Mouse (Mus musculus) hindbrain, embryonic 11.5 days (tissue): ENCODE data around the gene Llgl2. TPM values are rescaled to one million over a fixed set of nuclear protein-coding genes. Genes with fewer than 3 reads are reported as not detected.

ENCODE experiments used
- ATAC-seq: fragments of 200-750 bp; cut with Nextera tagmentation; 2 replicates; pipeline ENCODE4 v1.8.0; 2017; ENCODE audit warnings: mild to moderate bottlenecking, moderate TSS enrichment, moderate library complexity; ENCODE audit not compliant: low FRiP score
- DNase-seq: peaks from one replicate; pipeline ENCODE4 v3.0.0-alpha.2; 2015; ENCODE audit warnings: low spot score
- H3K27ac ChIP-seq: fragments of 300-500 bp; sonication (generic); 2 replicates; pipeline ENCODE4 v1.5.1; 2014; ENCODE audit warnings: mild to moderate bottlenecking, low read depth, low read length
- H3K27me3 ChIP-seq: fragments of 300-500 bp; sonication (generic); 2 replicates; pipeline ENCODE4 v1.6.1; 2014; ENCODE audit warnings: mild to moderate bottlenecking, low read length, moderate library complexity, mixed read lengths; ENCODE audit not compliant: control insufficient read depth, insufficient read depth
- H3K36me3 ChIP-seq: fragments of 300-500 bp; sonication (generic); 2 replicates; pipeline ENCODE4 v1.6.1; 2014; ENCODE audit warnings: mild to moderate bottlenecking, low read length, moderate library complexity, mixed read lengths; ENCODE audit not compliant: control insufficient read depth, insufficient read depth
- H3K4me1 ChIP-seq: fragments of 300-500 bp; sonication (generic); replicated peaks from 2 replicates; pipeline ENCODE4 v1.6.1; 2014; ENCODE audit warnings: low read length, mixed read lengths; ENCODE audit not compliant: control insufficient read depth, insufficient read depth
- H3K4me2 ChIP-seq: fragments of 300-500 bp; sonication (generic); replicated peaks from 2 replicates; pipeline ENCODE4 v1.6.1; 2014; ENCODE audit warnings: mild to moderate bottlenecking, low read depth, low read length
- H3K4me3 ChIP-seq: fragments of 300-500 bp; sonication (generic); 2 replicates; pipeline ENCODE4 v1.5.1; 2014; ENCODE audit warnings: low read depth, low read length
- H3K9ac ChIP-seq: fragments of 300-500 bp; sonication (generic); 2 replicates; pipeline ENCODE4 v1.6.1; 2014; ENCODE audit warnings: low read depth, low read length
- H3K9me3 ChIP-seq: fragments of 300-500 bp; sonication (generic); 2 replicates; pipeline ENCODE4 v1.6.1; 2016; ENCODE audit warnings: low read length; ENCODE audit not compliant: control insufficient read depth
- WGBS: fragments of 180-500 bp; shearing (Covaris S2); extraction: QIAGEN DNeasy Blood & Tissue Kit; methylation state at CpG from one replicate; pipeline ENCODE4 v1.1.7; 2014; 5-methylcytosine and 5-hydroxymethylcytosine counted together
- polyA plus RNA-seq: library from polyadenylated mRNA; unstranded; fragments of >200 nt; fragmentation: Nextera tagmentation; extraction: Ambion mirVana; gene quantifications from 2 replicates; pipeline ENCODE4 v1.2.1, GENCODE M21; 2014

Gene Llgl2
- polyA plus RNA-seq, 1 experiment from 2014 or later = 3.8 TPM

- 3% methylated on average over 28 of the region's 28 CpGs for WGBS
- peak overlapping the region; percentile 54; the same call in 1 of the 2 replicates for H3K27ac ChIP-seq
- H3K36me3 ChIP-seq = 0 out of 2 replicates have a peak, but pooled peaks cover 3% of the 10 kb centered on the region
- ATAC-seq = peak; percentile 49
- peaks cover 13% of the 10 kb centered on the region for H3K4me1 ChIP-seq
- no peaks in the 10 kb centered on the region for H3K27me3 ChIP-seq
- peak overlapping the region; percentile 62 for H3K9ac ChIP-seq
- no peaks in the 10 kb centered on the region for H3K9me3 ChIP-seq
- DNase-seq = no peak
- peak overlapping the region; percentile 90 for H3K4me3 ChIP-seq
- H3K4me2 ChIP-seq = peak overlapping the region; percentile 67
These were observed 11.1 kb upstream of the Llgl2 start for GRCm38 (mm10) chr11:115812533-115813420.

GRCm38 (mm10) chr11:115813507-115814296, 10.1 kb upstream of the Llgl2 start, which contains the start of gene Caskin2:
Caskin2 (minus strand) TSS chr11:115813639.
- ATAC-seq (peak; percentile 93), DNase-seq (peak; percentile 98)
- Histone ChIP-seq H3K9me3 (no peaks in the 10 kb centered on the region), H3K36me3 (0 out of 2 replicates have a peak, but pooled peaks cover 3% of the 10 kb centered on the region), H3K27me3 (no peaks in the 10 kb centered on the region), H3K9ac (peak within 1 kb of the TSS; percentile 84), H3K4me1 (peaks cover 11% of the 10 kb centered on the region), H3K27ac (peak within 1 kb of the TSS; percentile 54; the same call in 1 of the 2 replicates), H3K4me3 (peak within 1 kb of the TSS; percentile 90), H3K4me2 (peak within 1 kb of the TSS; percentile 67)
- under 1% methylated on average over 43 of the region's 44 CpGs for WGBS

GRCm38 (mm10) chr11:115814605-115815450, 9.0 kb upstream of the Llgl2 start, which contains the start of gene Tsen54:
Tsen54 (plus strand) TSS chr11:115814724.
- ATAC-seq (peak; percentile 57), DNase-seq (peak; percentile 92)
- Histone ChIP-seq H3K4me1 (peaks cover 11% of the 10 kb centered on the region), H3K36me3 (0 out of 2 replicates have a peak, but pooled peaks cover 3% of the 10 kb centered on the region), H3K9me3 (no peaks in the 10 kb centered on the region), H3K9ac (peak within 1 kb of the TSS; percentile 84), H3K27me3 (no peaks in the 10 kb centered on the region), H3K4me2 (peak within 1 kb of the TSS; percentile 67), H3K27ac (peak within 1 kb of the TSS; percentile 56), H3K4me3 (peak within 1 kb of the TSS; percentile 90)
- WGBS = 2% methylated on average over 78 of the region's 84 CpGs

GRCm38 (mm10) chr11:115817331-115817730, 6.5 kb upstream of the Llgl2 start:
- Histone ChIP-seq H3K27me3 (0 out of 2 replicates have a peak, but pooled peaks cover 2% of the 10 kb centered on the region), H3K9ac (no peak overlapping the region), H3K27ac (no peak overlapping the region), H3K36me3 (no peaks in the 10 kb centered on the region), H3K4me3 (no peak overlapping the region), H3K4me1 (peaks cover 2% of the 10 kb centered on the region; the same call in 1 of the 2 replicates), H3K4me2 (no peak overlapping the region), H3K9me3 (no peaks in the 10 kb centered on the region)
- 88% methylated on average over 5 of the region's 5 CpGs for WGBS
- DNase-seq (no peak), ATAC-seq (no peak)

DNA sequence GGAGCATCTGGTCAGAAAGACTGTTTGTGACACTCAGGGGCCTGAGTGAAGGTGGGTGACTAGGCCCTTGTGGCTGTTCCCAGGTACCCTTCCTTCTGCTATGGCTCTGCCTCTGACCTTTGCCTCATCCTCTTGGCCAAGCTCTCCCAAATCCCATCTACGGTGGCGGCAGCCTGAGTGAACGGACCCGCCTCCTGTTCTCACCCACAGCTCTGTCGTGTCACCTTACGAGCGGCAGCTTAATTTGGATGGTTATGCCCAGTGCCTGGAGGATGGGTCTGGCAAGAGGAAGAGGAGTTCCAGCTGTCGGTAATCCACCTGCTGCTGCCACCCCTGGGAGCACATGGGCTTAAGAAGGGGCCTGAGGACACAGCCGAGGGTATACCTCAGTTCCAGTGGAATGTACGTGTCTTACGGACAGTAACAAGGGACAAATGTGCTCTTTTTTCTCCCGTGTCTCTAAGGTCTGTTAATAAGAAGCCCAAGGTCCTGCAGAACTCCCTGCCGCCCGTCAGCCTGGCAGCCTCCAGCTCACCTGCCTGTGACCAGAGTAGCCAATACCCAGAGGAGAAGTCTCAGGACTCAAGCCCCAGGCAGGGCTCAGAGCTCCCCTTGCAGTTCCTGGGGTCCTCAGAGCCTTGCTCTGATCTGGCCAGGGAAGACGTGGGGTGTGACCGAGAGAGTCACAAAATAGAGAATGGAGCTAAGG, 3.8 kb upstream of the Llgl2 start:
- H3K27me3 ChIP-seq = peaks cover 14% of the 10 kb centered on the region
- ATAC-seq (no peak), DNase-seq (no peak)
- H3K27ac ChIP-seq = no peak overlapping the region
- 92% methylated on average over 16 of the region's 16 CpGs for WGBS
- no peak overlapping the region for H3K9ac ChIP-seq
- no peaks in the 10 kb centered on the region for H3K36me3 ChIP-seq
- H3K4me1 ChIP-seq = 0 out of 2 replicates have a peak, but pooled peaks cover 10% of the 10 kb centered on the region
- H3K4me3 ChIP-seq = no peak overlapping the region
- H3K4me2 ChIP-seq = no peak overlapping the region
- H3K9me3 ChIP-seq = no peaks in the 10 kb centered on the region

GRCm38 (mm10) chr11:115821001-115821400, 2.8 kb upstream of the Llgl2 start:
- Histone ChIP-seq H3K36me3 (no peaks in the 10 kb centered on the region), H3K4me3 (no peak overlapping the region), H3K4me2 (no peak overlapping the region), H3K27ac (no peak overlapping the region), H3K9me3 (no peaks in the 10 kb centered on the region), H3K4me1 (0 out of 2 replicates have a peak, but pooled peaks cover 8% of the 10 kb centered on the region), H3K9ac (no peak overlapping the region), H3K27me3 (peaks cover 17% of the 10 kb centered on the region)
- 92% methylated on average over 4 of the region's 4 CpGs for WGBS
- ATAC-seq (no peak), DNase-seq (no peak)

DNA sequence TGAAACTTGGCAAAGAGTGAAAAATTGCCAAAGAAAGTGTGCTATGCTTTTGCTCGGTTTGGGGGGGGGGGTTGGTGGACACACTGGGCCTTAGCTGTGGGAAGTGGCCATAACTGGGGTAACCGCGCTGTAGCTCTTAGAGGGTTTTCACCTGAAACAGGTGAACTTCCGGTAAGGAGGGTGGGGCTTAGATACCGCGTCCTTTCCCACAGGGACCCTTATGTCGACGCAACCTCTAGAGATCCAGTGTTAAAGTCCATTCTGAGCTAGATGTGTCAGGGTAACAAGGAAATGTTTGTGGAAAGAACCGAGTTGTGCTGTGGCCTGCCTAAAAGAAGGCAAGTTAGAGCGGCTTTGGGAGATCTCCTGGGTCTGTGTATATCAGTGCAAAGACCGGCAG, 964 bp downstream of the Llgl2 start:
- Histone ChIP-seq H3K4me1 (0 out of 2 replicates have a peak, but pooled peaks cover 8% of the 10 kb centered on the region), H3K36me3 (no peaks in the 10 kb centered on the region), H3K27me3 (peaks cover 17% of the 10 kb centered on the region), H3K4me2 (peak overlapping the region; percentile 97; the same call in 1 of the 2 replicates), H3K9ac (no peak overlapping the region), H3K27ac (no peak overlapping the region), H3K4me3 (peak overlapping the region; percentile 67), H3K9me3 (no peaks in the 10 kb centered on the region)
- DNase-seq (no peak), ATAC-seq (no peak)
- 19% methylated on average over 11 of the region's 11 CpGs for WGBS
